Mouse (Mus musculus): ENCODE data around the gene 4921504E06Rik. TPM values are rescaled to one million over a fixed set of nuclear protein-coding genes. Genes with fewer than 3 reads are reported as not detected.

The 4921504E06Rik gene
- polyA plus RNA-seq, 1 experiment: not detected

- TF ChIP-seq CTCF (IDR thresholded peaks at IDR 0.05; ENCODE audit: low read depth, low read length) (peak; percentile 35), POLR2A (IDR thresholded peaks at IDR 0.05; ENCODE audit: borderline replicate concordance, low read depth, low read length) (no peak)
- Histone ChIP-seq H3K27ac (ENCODE audit: insufficient read depth, low read depth, low read length) (no peak overlapping the region), H3K4me1 (ENCODE audit: control insufficient read depth, insufficient read depth, low read length) (no peaks in the 10 kb centered on the region), H3K4me3 (ENCODE audit: insufficient read depth, low read length) (no peak overlapping the region)
These were observed 33.9 kb downstream of the 4921504E06Rik start for GRCm38 (mm10) chr2:19519768-19520167.

GRCm38 (mm10) chr2:19517952-19518351 lies 35.8 kb downstream of the 4921504E06Rik start:
- Histone ChIP-seq H3K4me3 (ENCODE audit: insufficient read depth, low read length) (no peak overlapping the region), H3K27ac (ENCODE audit: insufficient read depth, low read depth, low read length) (no peak overlapping the region), H3K4me1 (ENCODE audit: control insufficient read depth, insufficient read depth, low read length) (no peaks in the 10 kb centered on the region)
- no peak for TF ChIP-seq POLR2A (IDR thresholded peaks at IDR 0.05; ENCODE audit: borderline replicate concordance, low read depth, low read length)
- no peak for TF ChIP-seq CTCF (IDR thresholded peaks at IDR 0.05; ENCODE audit: low read depth, low read length)

- H3K4me3 ChIP-seq (ENCODE audit: insufficient read depth, low read length): no peak overlapping the region
- no peak overlapping the region for H3K27ac ChIP-seq (ENCODE audit: insufficient read depth, low read depth, low read length)
- H3K4me1 ChIP-seq (ENCODE audit: control insufficient read depth, insufficient read depth, low read length): no peaks in the 10 kb centered on the region
- TF ChIP-seq CTCF (IDR thresholded peaks at IDR 0.05; ENCODE audit: low read depth, low read length) (no peak), POLR2A (IDR thresholded peaks at IDR 0.05; ENCODE audit: borderline replicate concordance, low read depth, low read length) (no peak)
These were observed 41.3 kb downstream of the 4921504E06Rik start for GRCm38 (mm10) chr2:19512381-19512780.

GRCm38 (mm10) chr2:19511032-19511431 lies 42.7 kb downstream of the 4921504E06Rik start:
- Histone ChIP-seq H3K4me3 (ENCODE audit: insufficient read depth, low read length) (no peak overlapping the region), H3K4me1 (ENCODE audit: control insufficient read depth, insufficient read depth, low read length) (no peaks in the 10 kb centered on the region), H3K27ac (ENCODE audit: insufficient read depth, low read depth, low read length) (no peak overlapping the region)
- TF ChIP-seq CTCF (IDR thresholded peaks at IDR 0.05; ENCODE audit: low read depth, low read length): no peak
- no peak for TF ChIP-seq POLR2A (IDR thresholded peaks at IDR 0.05; ENCODE audit: borderline replicate concordance, low read depth, low read length)

- peaks cover 3% of the 10 kb centered on the region for H3K4me1 ChIP-seq (ENCODE audit: control insufficient read depth, insufficient read depth, low read length)
- no peak overlapping the region for H3K27ac ChIP-seq (ENCODE audit: insufficient read depth, low read depth, low read length)
- TF ChIP-seq CTCF (IDR thresholded peaks at IDR 0.05; ENCODE audit: low read depth, low read length): no peak
- no peak for TF ChIP-seq POLR2A (IDR thresholded peaks at IDR 0.05; ENCODE audit: borderline replicate concordance, low read depth, low read length)
- H3K4me3 ChIP-seq (ENCODE audit: insufficient read depth, low read length): no peak overlapping the region
These were observed 48.0 kb downstream of the 4921504E06Rik start for GRCm38 (mm10) chr2:19505744-19506143.

- H3K27ac ChIP-seq (ENCODE audit: insufficient read depth, low read depth, low read length): no peak overlapping the region
- TF ChIP-seq POLR2A (IDR thresholded peaks at IDR 0.05; ENCODE audit: borderline replicate concordance, low read depth, low read length) (no peak), CTCF (IDR thresholded peaks at IDR 0.05; ENCODE audit: low read depth, low read length) (no peak)
- no peak overlapping the region for H3K4me3 ChIP-seq (ENCODE audit: insufficient read depth, low read length)
- no peaks in the 10 kb centered on the region for H3K4me1 ChIP-seq (ENCODE audit: control insufficient read depth, insufficient read depth, low read length)
These were observed 63.5 kb downstream of the 4921504E06Rik start for GRCm38 (mm10) chr2:19490262-19490661.

- Histone ChIP-seq H3K27ac (ENCODE audit: insufficient read depth, low read depth, low read length) (no peak overlapping the region), H3K4me1 (ENCODE audit: control insufficient read depth, insufficient read depth, low read length) (no peaks in the 10 kb centered on the region), H3K4me3 (ENCODE audit: insufficient read depth, low read length) (no peak overlapping the region)
- TF ChIP-seq POLR2A (IDR thresholded peaks at IDR 0.05; ENCODE audit: borderline replicate concordance, low read depth, low read length) (no peak), CTCF (IDR thresholded peaks at IDR 0.05; ENCODE audit: low read depth, low read length) (no peak)
These were observed 91.8 kb downstream of the 4921504E06Rik start for GRCm38 (mm10) chr2:19461940-19462339.

- TF ChIP-seq CTCF (IDR thresholded peaks at IDR 0.05; ENCODE audit: low read depth, low read length) (no peak), POLR2A (IDR thresholded peaks at IDR 0.05; ENCODE audit: borderline replicate concordance, low read depth, low read length) (no peak)
- no peak overlapping the region for H3K27ac ChIP-seq (ENCODE audit: insufficient read depth, low read depth, low read length)
- H3K4me1 ChIP-seq (ENCODE audit: control insufficient read depth, insufficient read depth, low read length): no peaks in the 10 kb centered on the region
- no peak overlapping the region for H3K4me3 ChIP-seq (ENCODE audit: insufficient read depth, low read length)
These were observed 94.9 kb downstream of the 4921504E06Rik start for GRCm38 (mm10) chr2:19458785-19459184.

GRCm38 (mm10) chr2:19455857-19456482 lies 97.7 kb downstream of the 4921504E06Rik start:
- no peak overlapping the region for H3K27ac ChIP-seq (ENCODE audit: insufficient read depth, low read depth, low read length)
- no peak for TF ChIP-seq POLR2A (IDR thresholded peaks at IDR 0.05; ENCODE audit: borderline replicate concordance, low read depth, low read length)
- no peak for TF ChIP-seq CTCF (IDR thresholded peaks at IDR 0.05; ENCODE audit: low read depth, low read length)
- no peak overlapping the region for H3K4me3 ChIP-seq (ENCODE audit: insufficient read depth, low read length)
- H3K4me1 ChIP-seq (ENCODE audit: control insufficient read depth, insufficient read depth, low read length): no peaks in the 10 kb centered on the region

GRCm38 (mm10) chr2:19455228-19455627 lies 98.5 kb downstream of the 4921504E06Rik start:
- H3K4me3 ChIP-seq (ENCODE audit: insufficient read depth, low read length): no peak overlapping the region
- TF ChIP-seq POLR2A (IDR thresholded peaks at IDR 0.05; ENCODE audit: borderline replicate concordance, low read depth, low read length) (no peak), CTCF (IDR thresholded peaks at IDR 0.05; ENCODE audit: low read depth, low read length) (no peak)
- H3K4me1 ChIP-seq (ENCODE audit: control insufficient read depth, insufficient read depth, low read length): no peaks in the 10 kb centered on the region
- no peak overlapping the region for H3K27ac ChIP-seq (ENCODE audit: insufficient read depth, low read depth, low read length)
